Mouse (Mus musculus) embryonic fibroblast, embryonic 13.5 days (primary cell): ENCODE data around the gene Mest. TPM values are rescaled to one million over a fixed set of nuclear protein-coding genes. Genes with fewer than 3 reads are reported as not detected.
A peak's percentile ranks its signal among the peaks of the same experiment; 100 is the strongest.

Experiments
- H3K27ac ChIP-seq: 2 replicates; pipeline ENCODE4 v1.5.1; 2012; ENCODE audit warnings: low read length, control low read depth, inconsistent platforms; ENCODE audit not compliant: insufficient read depth
- H3K4me1 ChIP-seq: 2 replicates; pipeline ENCODE4 v1.6.1; 2011; ENCODE audit warnings: low read length; ENCODE audit not compliant: control insufficient read depth, insufficient read depth
- H3K4me3 ChIP-seq: 2 replicates; pipeline ENCODE4 v1.5.1; 2011; ENCODE audit warnings: mild to moderate bottlenecking, control low read depth, low read length; ENCODE audit not compliant: insufficient read depth
- CTCF ChIP-seq: IDR thresholded peaks from 2 replicates; pipeline ENCODE4 v1.5.1; 2011; ENCODE audit warnings: mild to moderate bottlenecking, control low read depth, low read length, moderate library complexity, borderline replicate concordance; ENCODE audit not compliant: insufficient read depth
- POLR2A ChIP-seq: IDR thresholded peaks from 2 replicates; pipeline ENCODE4 v1.6.1; 2011; ENCODE audit warnings: low read depth, mild to moderate bottlenecking, control low read depth, low read length, moderate library complexity
- polyA plus RNA-seq: library from polyadenylated mRNA; stranded (reverse); fragments of >200 nt; gene quantifications from 2 replicates; pipeline ENCODE4 v1.2.4, GENCODE M21; 2011; ENCODE audit warnings: low read depth; ENCODE audit not compliant: missing spikeins, insufficient read length

Mest gene
- polyA plus RNA-seq, 1 experiment, result 540 TPM

DNA sequence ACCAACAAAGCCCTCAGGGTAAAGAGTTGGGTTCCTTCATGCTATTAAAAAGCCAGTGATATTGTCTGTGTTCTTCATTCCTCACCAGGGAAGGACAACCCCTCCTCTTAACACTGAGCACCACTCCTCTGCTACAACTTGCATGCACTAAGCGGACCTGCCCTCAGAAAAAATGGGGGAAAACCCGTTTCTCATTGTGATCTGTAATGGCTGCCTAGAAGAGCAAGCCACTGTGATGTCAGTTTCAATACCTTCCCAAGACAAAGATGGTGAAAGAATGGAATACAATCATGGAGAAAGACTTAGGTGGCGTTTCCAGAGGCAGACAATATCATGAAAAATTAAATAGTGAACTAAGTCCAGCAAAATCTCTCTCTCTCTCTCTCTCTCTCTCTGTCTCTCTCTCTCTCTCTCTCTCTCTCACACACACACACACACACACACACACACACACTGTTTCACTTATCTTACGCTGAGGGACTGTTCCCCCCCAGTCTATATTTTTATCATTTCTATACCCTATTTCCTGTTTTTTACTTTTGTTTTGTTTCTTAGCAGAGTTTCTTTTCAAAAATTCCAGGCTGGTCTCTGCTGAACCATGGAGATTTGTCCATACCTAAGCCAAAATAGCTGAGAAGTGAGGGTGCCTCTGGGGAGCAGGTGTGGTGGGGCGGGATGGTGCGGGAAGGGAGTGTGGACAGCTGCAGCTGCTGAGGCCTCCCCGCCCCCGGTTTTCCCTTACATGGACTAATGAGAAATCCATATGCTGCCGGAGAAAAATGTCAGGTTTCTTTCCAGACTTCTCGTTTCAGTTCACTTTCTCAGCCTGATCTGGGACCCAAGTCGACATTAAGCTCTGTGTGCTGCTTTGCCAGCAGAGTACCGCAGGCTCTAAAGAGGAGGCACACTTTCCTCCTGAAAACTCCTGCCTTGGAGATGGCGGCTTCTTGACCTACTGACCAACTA lies 41.1 kb upstream of the Mest start:
- H3K27ac ChIP-seq, result peak overlapping the region; percentile 56; the same call in 1 of the 2 replicates
- H3K4me3 ChIP-seq, result no peak overlapping the region
- H3K4me1 ChIP-seq, result peaks cover 6% of the 10 kb centered on the region; the same call in 1 of the 2 replicates
- no peak for TF ChIP-seq CTCF
- no peak for TF ChIP-seq POLR2A

DNA sequence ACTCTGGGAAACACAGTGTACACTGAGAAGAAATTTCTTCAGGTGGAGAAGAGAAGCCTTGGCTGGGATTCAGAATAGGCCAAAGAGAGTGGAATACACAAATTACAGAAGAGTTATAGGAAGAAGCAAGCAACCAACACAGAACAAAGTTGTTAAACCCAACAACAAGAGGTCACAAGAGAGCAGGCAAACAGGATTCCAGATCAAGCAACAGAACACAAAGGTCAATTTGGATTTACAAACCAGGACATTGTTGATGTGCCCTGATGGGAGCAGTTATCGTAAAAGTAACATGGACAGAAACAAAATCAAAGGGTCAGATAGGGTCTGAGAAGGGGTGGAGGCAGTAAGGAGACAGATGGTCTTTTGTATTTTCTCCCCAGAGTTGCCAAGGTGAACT lies 38.8 kb upstream of the Mest start:
- no peak overlapping the region for H3K27ac ChIP-seq
- no peak overlapping the region for H3K4me3 ChIP-seq
- TF ChIP-seq CTCF (no peak), POLR2A (no peak)
- H3K4me1 ChIP-seq, result peaks cover 12% of the 10 kb centered on the region

DNA sequence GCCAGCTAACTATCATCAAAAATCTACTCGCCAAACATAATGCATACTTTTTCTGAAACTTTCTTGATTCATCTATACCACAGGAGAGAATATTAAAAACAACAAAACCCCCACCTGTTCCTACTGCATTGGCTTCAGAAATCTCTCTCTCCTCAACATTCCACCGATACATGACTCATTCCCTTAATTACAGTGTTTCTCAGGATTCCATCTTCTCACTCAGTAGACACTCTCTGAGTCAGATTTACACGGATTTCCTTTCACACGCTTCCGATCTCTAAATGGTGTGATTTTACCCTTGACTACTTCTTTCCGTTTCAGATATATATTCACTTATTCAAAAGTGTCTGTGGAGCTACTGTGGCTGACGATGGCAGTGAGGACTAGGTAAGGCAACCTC lies 36.1 kb upstream of the Mest start:
- TF ChIP-seq CTCF (no peak), POLR2A (no peak)
- no peak overlapping the region for H3K4me3 ChIP-seq
- peaks cover 12% of the 10 kb centered on the region for H3K4me1 ChIP-seq
- H3K27ac ChIP-seq, result peak overlapping the region; percentile 60

DNA sequence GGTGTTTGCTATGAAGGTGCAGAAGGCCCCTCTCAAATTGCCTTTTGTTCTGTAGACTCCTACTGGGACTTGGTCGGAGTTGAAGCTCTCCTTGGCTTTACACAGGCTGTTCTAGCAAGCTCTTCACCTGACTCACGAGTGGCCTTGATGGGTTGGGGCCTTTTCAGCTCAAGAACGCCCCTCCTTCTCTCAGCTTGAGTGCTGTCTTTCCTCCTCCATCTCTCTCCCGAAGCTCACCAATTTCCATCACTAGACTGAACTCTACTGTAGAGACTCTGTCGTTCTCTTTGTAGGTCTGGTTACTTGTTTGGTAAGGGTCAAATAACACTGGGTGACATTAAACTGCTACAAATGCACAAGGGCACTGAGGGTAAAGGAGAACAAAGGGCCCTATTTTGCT lies 30.5 kb upstream of the Mest start:
- TF ChIP-seq POLR2A, result no peak; the same call in 1 of the 2 replicates
- no peak for TF ChIP-seq CTCF
- Histone ChIP-seq H3K4me3 (peak overlapping the region; percentile 54), H3K27ac (0 out of 2 replicates have a peak overlapping the region, but pooled peaks have one; percentile 85), H3K4me1 (peaks cover under 1% of the 10 kb centered on the region; the same call in 1 of the 2 replicates)

DNA sequence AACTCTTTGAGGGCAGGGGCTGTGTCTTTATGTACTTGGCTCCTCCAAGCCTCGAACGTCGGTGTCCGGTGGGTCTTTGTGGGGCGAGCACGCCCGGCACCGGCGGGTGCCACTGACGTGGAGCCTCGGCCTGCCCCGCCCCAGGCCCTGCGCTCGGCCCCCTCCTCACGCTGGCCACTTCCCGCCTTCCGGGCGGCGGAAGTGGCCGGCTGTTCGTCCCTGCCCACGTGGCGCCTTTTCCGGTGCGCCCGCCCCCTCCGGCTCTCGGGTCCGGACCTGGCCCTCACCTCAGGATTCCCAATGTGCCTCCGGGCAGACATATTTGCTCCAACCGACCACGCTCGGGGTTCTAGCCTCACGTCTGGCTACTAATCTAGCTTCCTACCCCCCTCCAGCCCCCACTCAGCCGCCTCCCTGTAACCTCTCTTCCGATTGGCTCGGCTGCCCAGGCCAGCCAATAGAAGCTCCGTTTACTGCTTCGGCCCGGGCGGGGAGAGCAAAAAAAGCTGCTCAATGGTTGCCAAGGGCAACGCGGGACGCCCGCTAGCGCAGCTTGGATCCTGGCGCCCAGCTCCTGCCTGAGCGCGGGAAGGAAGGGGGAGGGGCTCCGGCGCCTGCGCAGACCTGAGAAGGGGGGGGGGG lies 29.9 kb upstream of the Mest start, which contains the start of gene Cep41:
Gene Cep41 (minus strand): TSS at position 400 of the 642 bp plus-strand sequence.
- Histone ChIP-seq H3K27ac (peak within 1 kb of the TSS; percentile 85), H3K4me3 (peak within 1 kb of the TSS; percentile 54), H3K4me1 (no peaks in the 10 kb centered on the region)
- TF ChIP-seq POLR2A (peak; percentile 53), CTCF (no peak)

DNA sequence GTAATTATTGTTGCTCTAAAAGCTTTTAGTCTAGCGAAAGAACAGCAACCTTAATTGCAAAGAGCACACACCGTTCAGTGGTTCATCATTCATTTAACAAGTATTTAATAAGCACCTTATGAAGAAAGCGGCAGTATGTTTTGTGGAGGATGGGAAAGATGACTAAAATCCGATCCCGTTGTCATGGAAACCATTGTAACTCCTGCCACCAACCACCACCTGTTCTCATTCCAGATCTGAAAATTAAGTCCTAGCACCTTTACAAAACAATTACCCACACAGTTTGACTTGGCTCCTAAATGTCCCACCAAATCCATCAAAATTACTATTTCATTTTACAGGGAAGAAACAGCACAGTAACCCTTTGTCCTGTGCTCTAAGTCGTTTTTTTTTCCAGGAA lies 29.1 kb upstream of the Mest start:
- TF ChIP-seq POLR2A (peak; percentile 11; the same call in 1 of the 2 replicates), CTCF (no peak)
- H3K27ac ChIP-seq, result no peak overlapping the region
- no peak overlapping the region for H3K4me3 ChIP-seq
- no peaks in the 10 kb centered on the region for H3K4me1 ChIP-seq

DNA sequence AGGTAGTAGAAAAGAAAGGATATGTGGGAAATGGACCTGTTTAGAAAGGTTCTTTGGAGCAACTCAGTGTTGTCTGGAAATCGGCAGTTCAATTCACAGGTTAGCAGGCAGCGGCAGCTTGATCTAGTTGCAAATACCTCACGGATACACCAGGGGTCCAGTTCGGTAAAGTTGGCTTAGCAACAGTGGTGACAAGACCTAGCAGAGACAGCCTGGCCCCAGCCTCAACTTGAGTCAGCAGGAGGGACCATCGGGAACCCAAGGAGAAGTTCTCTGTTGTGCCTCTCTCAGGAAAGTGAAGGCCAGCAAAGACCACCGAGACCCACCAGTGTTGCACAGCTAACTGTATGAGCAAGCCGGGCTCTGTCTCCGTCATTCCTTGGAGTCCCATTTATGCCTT lies 28.2 kb upstream of the Mest start:
- TF ChIP-seq CTCF, result no peak
- TF ChIP-seq POLR2A, result no peak
- Histone ChIP-seq H3K27ac (no peak overlapping the region), H3K4me1 (no peaks in the 10 kb centered on the region), H3K4me3 (no peak overlapping the region)

DNA sequence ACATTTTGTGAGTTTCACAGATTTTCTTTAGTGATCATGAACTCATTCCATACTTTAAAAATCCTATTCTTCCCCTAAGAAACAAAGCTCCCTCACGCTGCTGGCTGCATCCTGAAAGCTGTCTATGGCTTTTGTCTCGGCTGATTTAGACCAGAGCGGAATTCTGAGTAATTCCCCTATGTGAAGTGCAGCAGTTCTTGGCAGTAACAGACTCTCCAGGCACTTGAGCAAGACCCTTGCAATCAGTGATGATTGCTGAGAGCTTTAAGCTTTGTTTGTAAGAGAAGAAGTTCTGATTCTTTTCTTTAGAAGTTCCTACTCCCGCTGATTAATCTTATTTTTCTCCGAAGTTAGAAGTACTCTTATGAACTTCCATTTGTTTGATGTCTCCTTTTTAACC lies 25.9 kb upstream of the Mest start:
- TF ChIP-seq POLR2A, result no peak
- no peak overlapping the region for H3K4me3 ChIP-seq
- no peaks in the 10 kb centered on the region for H3K4me1 ChIP-seq
- no peak overlapping the region for H3K27ac ChIP-seq

DNA sequence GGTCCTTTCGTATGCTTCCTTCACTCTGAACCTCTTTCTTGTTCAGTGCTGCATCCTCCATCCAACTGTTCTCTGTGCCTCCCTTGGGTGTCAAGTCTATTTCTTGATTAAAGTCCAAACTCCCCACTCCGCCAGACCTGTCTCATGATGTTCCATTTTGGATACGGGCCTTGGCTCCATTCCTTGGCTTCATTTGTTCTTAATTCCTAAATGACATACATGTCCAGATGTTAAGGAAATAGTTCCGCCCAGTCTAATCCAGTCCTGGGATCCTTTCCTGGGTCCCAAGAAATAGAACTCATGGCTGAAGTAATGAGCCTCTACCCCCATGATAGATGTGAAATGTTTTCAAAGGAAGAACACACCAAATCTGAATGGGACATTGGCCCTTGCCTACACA lies 25.3 kb upstream of the Mest start:
- no peak overlapping the region for H3K4me3 ChIP-seq
- no peak overlapping the region for H3K27ac ChIP-seq
- TF ChIP-seq POLR2A (no peak), CTCF (no peak)
- H3K4me1 ChIP-seq, result no peaks in the 10 kb centered on the region

DNA sequence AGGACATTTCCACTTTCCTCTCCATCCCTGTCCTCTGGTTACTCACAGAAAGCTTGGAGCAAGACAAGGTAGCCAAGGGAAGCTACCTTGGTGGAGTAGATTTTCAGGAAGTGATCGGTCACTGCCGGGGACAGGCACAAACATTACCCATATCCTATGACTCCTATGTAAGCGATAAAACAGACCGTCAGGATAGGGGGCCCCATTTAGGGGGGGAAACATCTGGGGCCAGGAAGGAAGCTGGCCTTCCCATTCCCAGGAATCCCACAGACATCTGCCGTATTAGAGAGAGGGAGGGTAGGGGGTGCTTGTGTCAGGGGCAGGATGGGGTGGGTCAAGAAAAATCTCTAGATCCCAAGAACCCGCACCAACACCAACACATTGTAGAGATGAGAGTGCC lies 23.2 kb upstream of the Mest start:
- TF ChIP-seq CTCF (no peak), POLR2A (no peak)
- Histone ChIP-seq H3K27ac (no peak overlapping the region), H3K4me3 (no peak overlapping the region), H3K4me1 (no peaks in the 10 kb centered on the region)
